20 mouse cellular contexts compared by ENCODE assay signal in the genomic region with DNA sequence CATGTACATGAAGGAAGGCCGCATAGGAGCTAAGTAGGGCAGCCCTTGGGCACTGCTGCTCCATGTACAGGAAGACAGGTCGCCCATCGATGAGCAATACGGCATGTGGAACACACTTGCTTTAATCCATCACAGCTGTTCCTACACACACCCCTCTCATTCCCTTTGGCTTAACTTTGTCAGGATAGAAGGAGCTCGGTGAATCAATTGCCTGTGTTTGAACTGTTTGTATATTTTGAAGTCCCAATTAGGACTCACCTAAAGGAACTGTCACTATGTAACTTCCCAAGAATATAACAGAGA.
DNase-seq lines count a peak whose midpoint lies in the region; ATAC-seq and TF ChIP-seq lines count a peak whose summit lies in the region.
"Had no signal": no experiment of that assay in that cellular context is flagged by ENCODE, and none has a peak within 500 bp of the region (broad histone marks: within the 10 kb centered on the region; RNA-seq: fewer than 3 reads in every experiment).

No protein-coding gene starts in this region.

- H3ac ChIP-seq in C2C12 (ENCODE audit: control insufficient read depth, insufficient read length, low read depth) (no peak overlapping the region), myocyte (ENCODE audit: control insufficient read depth, insufficient read length) (no peak overlapping the region)

- H3K79me2 ChIP-seq in C2C12 (ENCODE audit: control insufficient read depth, insufficient read depth) (peaks cover 14% of the 10 kb centered on the region), myocyte (ENCODE audit: control insufficient read depth, insufficient read depth) (peaks cover 6% of the 10 kb centered on the region)

- no peaks in the 10 kb centered on the region for H3K9me3 ChIP-seq in intestine, embryonic 14.5 days (ENCODE audit: control insufficient read depth, low read length)
- H3K9me3 ChIP-seq in intestine, postnatal 0 days (ENCODE audit: control insufficient read depth), result no peaks in the 10 kb centered on the region
- H3K9me3 ChIP-seq in embryonic facial prominence, embryonic 11.5 days (replicated peaks; ENCODE audit: control insufficient read depth, low read length), result no peaks in the 10 kb centered on the region
- H3K9me3 ChIP-seq: embryonic facial prominence, embryonic 13.5 days; forebrain, embryonic 10.5 days; hindbrain, embryonic 13.5 days had no signal

- no peak overlapping the region for H3K4me3 ChIP-seq in intestine, embryonic 14.5 days (ENCODE audit: low read depth, low read length)
- H3K4me3 ChIP-seq in intestine, postnatal 0 days (ENCODE audit: low read depth, low read length), result no peak overlapping the region
- no peak overlapping the region for H3K4me3 ChIP-seq in C2C12 (ENCODE audit: insufficient read depth, poor library complexity, severe bottlenecking)
- no peak overlapping the region for H3K4me3 ChIP-seq in embryonic facial prominence, embryonic 11.5 days (ENCODE audit: low read depth, low read length)
- H3K4me3 ChIP-seq in myocyte, result no peak overlapping the region
- H3K4me3 ChIP-seq: embryonic facial prominence, embryonic 13.5 days; erythroblast, embryonic 14.5 days; forebrain, embryonic 10.5 days; gastrocnemius, adult 2 months; hindbrain, embryonic 13.5 days had no signal

- no peak for DNase-seq in intestine, embryonic 14.5 days (ENCODE audit: low spot score)
- DNase-seq in embryonic facial prominence, embryonic 11.5 days (ENCODE audit: low spot score), result peak; percentile 50
- no peak for DNase-seq in heart, postnatal 10 days
- DNase-seq in urinary bladder, postnatal 10 days (ENCODE audit: low spot score), result no peak
- DNase-seq: adrenal gland, adult 2 months; adrenal gland, postnatal 25 days; cerebellum, adult 18-20 months; cerebellum, adult 9-11 months; gastrocnemius, adult 2 months; gastrocnemius, postnatal 25 days; heart, postnatal 14 days had no signal

- intact Hi-C loops in heart, postnatal 10 days (cut with DNase I), result no loop called here

- H3K27ac ChIP-seq in intestine, embryonic 14.5 days (ENCODE audit: low read depth), result peak overlapping the region; percentile 9; the same call in 1 of the 2 replicates
- no peak overlapping the region for H3K27ac ChIP-seq in intestine, postnatal 0 days (ENCODE audit: low read depth, low read length)
- H3K27ac ChIP-seq in embryonic facial prominence, embryonic 11.5 days (replicated peaks; ENCODE audit: low read depth, low read length), result no peak overlapping the region
- H3K27ac ChIP-seq: embryonic facial prominence, embryonic 13.5 days; forebrain, embryonic 10.5 days; gastrocnemius, adult 2 months had no signal

- H3K79me3 ChIP-seq in C2C12 (ENCODE audit: low read depth), result peaks cover 2% of the 10 kb centered on the region

- ATAC-seq in intestine, embryonic 14.5 days (replicated peaks; ENCODE audit: low FRiP score, low TSS enrichment, low read depth), result no peak
- ATAC-seq in intestine, postnatal 0 days, result no peak
- ATAC-seq in embryonic facial prominence, embryonic 11.5 days (replicated peaks; ENCODE audit: insufficient number of reproducible peaks, low FRiP score, low TSS enrichment, low read depth), result no peak
- no peak for ATAC-seq in megakaryocyte-erythroid progenitor cell, adult 5-6 weeks (replicated peaks; ENCODE audit: low FRiP score, low TSS enrichment, poor library complexity, severe bottlenecking)
- ATAC-seq: forebrain, embryonic 14.5 days had no signal

- H3K4me1 ChIP-seq in intestine, embryonic 14.5 days (replicated peaks; ENCODE audit: control insufficient read depth, insufficient read depth, low read length), result peaks cover 11% of the 10 kb centered on the region; the same call in 1 of the 2 replicates
- H3K4me1 ChIP-seq in intestine, postnatal 0 days (replicated peaks; ENCODE audit: control insufficient read depth, insufficient read depth, low read length), result no peaks in the 10 kb centered on the region
- H3K4me1 ChIP-seq in embryonic facial prominence, embryonic 11.5 days (ENCODE audit: control insufficient read depth, insufficient read depth, low read length), result no peaks in the 10 kb centered on the region

- no peak for TF ChIP-seq CTCF in intestine, postnatal 0 days (IDR thresholded peaks at IDR 0.05; ENCODE audit: low read depth)
- no peak for TF ChIP-seq CTCF in C2C12 (IDR thresholded peaks at IDR 0.05; ENCODE audit: control insufficient read depth, insufficient read depth, insufficient read length)

- H3K9ac ChIP-seq in intestine, embryonic 14.5 days (ENCODE audit: low read length), result no peak overlapping the region
- no peak overlapping the region for H3K9ac ChIP-seq in intestine, postnatal 0 days (ENCODE audit: low read depth, low read length)
- H3K9ac ChIP-seq in embryonic facial prominence, embryonic 11.5 days (replicated peaks; ENCODE audit: low read length), result no peak overlapping the region
- H3K9ac ChIP-seq: embryonic facial prominence, embryonic 13.5 days; hindbrain, embryonic 13.5 days had no signal

- no peaks in the 10 kb centered on the region for H3K36me3 ChIP-seq in intestine, embryonic 14.5 days (ENCODE audit: control insufficient read depth, insufficient read depth, low read length)
- no peaks in the 10 kb centered on the region for H3K36me3 ChIP-seq in intestine, postnatal 0 days (ENCODE audit: control insufficient read depth, insufficient read depth)
- H3K36me3 ChIP-seq in C2C12 (ENCODE audit: control insufficient read depth, insufficient read depth), result peaks cover 2% of the 10 kb centered on the region
- H3K36me3 ChIP-seq in embryonic facial prominence, embryonic 11.5 days (replicated peaks; ENCODE audit: control insufficient read depth, insufficient read depth, low read depth, low read length), result no peaks in the 10 kb centered on the region
- peaks cover under 1% of the 10 kb centered on the region for H3K36me3 ChIP-seq in myocyte (ENCODE audit: control insufficient read depth, insufficient read depth)
- H3K36me3 ChIP-seq: embryonic facial prominence, embryonic 13.5 days; forebrain, embryonic 10.5 days; hindbrain, embryonic 13.5 days had no signal

- no peaks in the 10 kb centered on the region for H3K27me3 ChIP-seq in intestine, embryonic 14.5 days (replicated peaks; ENCODE audit: control insufficient read depth, insufficient read depth, low read length)
- H3K27me3 ChIP-seq in intestine, postnatal 0 days (replicated peaks; ENCODE audit: control insufficient read depth, insufficient read depth, low read length), result no peaks in the 10 kb centered on the region
- H3K27me3 ChIP-seq in C2C12 (ENCODE audit: control insufficient read depth, insufficient read depth, insufficient read length), result no peaks in the 10 kb centered on the region
- no peaks in the 10 kb centered on the region for H3K27me3 ChIP-seq in embryonic facial prominence, embryonic 11.5 days (ENCODE audit: control insufficient read depth, insufficient read depth, low read length)
- H3K27me3 ChIP-seq in myocyte (ENCODE audit: control insufficient read depth, insufficient read depth, insufficient read length), result no peaks in the 10 kb centered on the region
- H3K27me3 ChIP-seq: embryonic facial prominence, embryonic 13.5 days; hindbrain, embryonic 13.5 days had no signal

- H3K4me2 ChIP-seq in intestine, embryonic 14.5 days (ENCODE audit: low read length), result no peak overlapping the region
- no peak overlapping the region for H3K4me2 ChIP-seq in intestine, postnatal 0 days (replicated peaks; ENCODE audit: low read depth)
- H3K4me2 ChIP-seq in embryonic facial prominence, embryonic 11.5 days (ENCODE audit: low read depth, low read length), result no peak overlapping the region
- peak overlapping the region; percentile 38 for H3K4me2 ChIP-seq in myocyte (ENCODE audit: low read depth)
- H3K4me2 ChIP-seq: hindbrain, embryonic 13.5 days had no signal

- TF ChIP-seq POLR2A in myocyte (IDR thresholded peaks at IDR 0.05; ENCODE audit: insufficient read length, low read depth), result no peak

- 75% methylated on average over 5 of the region's 5 CpGs for WGBS in intestine, embryonic 14.5 days
- 73% methylated on average over 5 of the region's 5 CpGs for WGBS in intestine, postnatal 0 days
- WGBS in embryonic facial prominence, embryonic 11.5 days, result 42% methylated on average over 5 of the region's 5 CpGs

TF ChIP-seq in C2C12, 6 proteins besides CTCF, POLR2A, EP300 and RAD21:
- TF ChIP-seq MAX (IDR thresholded peaks at IDR 0.05) (no peak), MYOD1 (IDR thresholded peaks at IDR 0.05; ENCODE audit: control insufficient read depth, insufficient read length, low read depth) (peak; percentile 77)
TF ChIP-seq in C2C12: peak in this region for 1.

TF ChIP-seq in myocyte, 11 proteins besides CTCF, POLR2A, EP300 and RAD21:
- TF ChIP-seq REST (IDR thresholded peaks at IDR 0.05; ENCODE audit: insufficient read depth, insufficient read length) (no peak), MYOG (IDR thresholded peaks at IDR 0.05; ENCODE audit: control insufficient read depth in 1 of 3, insufficient read depth in 1 of 3, insufficient read length in 2 of 3, low read depth in 2 of 3) (peak in 1 of 3 experiments; percentile 55), MYOD1 (IDR thresholded peaks at IDR 0.05; ENCODE audit: control insufficient read depth in 1 of 3, insufficient read length in 2 of 3, low read depth in 2 of 3) (peak in 2 of 3 experiments; percentile 79 to 84), POLR2AphosphoS2 (IDR thresholded peaks at IDR 0.05; ENCODE audit: insufficient read length, low read depth) (no peak)
TF ChIP-seq in myocyte: peak in this region for 2.
